Mouse (Mus musculus): ENCODE results near the gene Opn1mw. TPM values are rescaled to one million over a fixed set of nuclear protein-coding genes. Genes with fewer than 3 reads are reported as not detected.
"Not testable (repeated sequence)": the region's sequence is repeated elsewhere in the genome, so short reads cannot be mapped to it uniquely, and the experiment has no call there.

Gene Opn1mw
- polyA plus RNA-seq, 1 experiment from 2014 or later, result not detected

DNA sequence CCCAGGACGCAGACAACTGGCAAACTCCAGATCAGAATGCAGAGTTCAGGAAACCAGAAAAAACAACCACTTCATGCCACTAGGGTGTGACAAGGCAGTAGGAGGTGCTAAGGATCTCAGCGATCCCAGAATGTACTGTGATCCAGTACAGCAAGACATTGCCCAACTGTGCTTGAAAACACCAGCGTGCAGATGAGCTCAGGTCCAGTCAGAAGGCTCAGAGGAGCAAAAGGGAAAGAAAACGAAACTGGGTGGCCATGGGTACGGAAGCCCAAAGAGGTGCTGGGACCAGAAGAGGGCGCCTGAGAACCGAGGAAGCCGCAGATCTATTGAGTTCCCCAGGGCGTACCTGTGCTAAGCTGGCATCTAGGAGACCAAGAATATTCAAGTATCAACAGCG is 11.8 kb upstream of the Opn1mw start:
- 0 out of 2 replicates have a peak, but pooled peaks cover 4% of the 10 kb centered on the region for H3K27me3 ChIP-seq (replicated peaks; ENCODE audit: control insufficient read depth, insufficient read depth, low read length)
- H3K9ac ChIP-seq (ENCODE audit: low read depth, low read length), result peak overlapping the region; percentile 48; the same call in 1 of the 2 replicates
- WGBS, result 20% methylated on average over 10 of the region's 10 CpGs
- no peaks in the 10 kb centered on the region for H3K36me3 ChIP-seq (ENCODE audit: control insufficient read depth, insufficient read depth, low read length)
- peak overlapping the region; percentile 40; the same call in 1 of the 2 replicates for H3K4me2 ChIP-seq (ENCODE audit: low read depth, low read length)
- ATAC-seq, result peak; percentile 93
- peak overlapping the region; percentile 36 for H3K4me3 ChIP-seq (ENCODE audit: low read length)
- no peaks in the 10 kb centered on the region for H3K4me1 ChIP-seq (ENCODE audit: control insufficient read depth, insufficient read depth, low read length)
- H3K9me3 ChIP-seq (ENCODE audit: control insufficient read depth, low read length), result no peaks in the 10 kb centered on the region
- H3K27ac ChIP-seq (ENCODE audit: low read length), result no peak overlapping the region

DNA sequence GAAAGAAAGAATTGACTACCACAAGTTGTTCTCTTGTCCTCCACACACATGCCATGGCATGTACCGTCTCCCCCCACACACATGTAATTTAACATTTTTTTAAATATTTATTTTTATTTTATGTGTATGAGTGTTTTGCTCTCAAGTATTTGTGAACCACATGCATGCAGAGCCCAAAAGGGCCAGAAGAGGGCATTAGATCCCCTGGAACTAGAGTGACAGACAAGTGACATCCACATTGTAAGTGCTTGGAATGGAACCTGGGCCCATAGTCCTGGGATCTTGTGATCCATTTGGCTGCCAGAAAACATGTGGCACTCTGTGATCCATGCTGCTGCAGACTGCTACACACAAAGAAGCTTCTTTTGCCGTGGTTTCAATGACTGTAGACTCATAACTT is 2.3 kb upstream of the Opn1mw start:
- no peak for ATAC-seq
- no peak overlapping the region for H3K4me3 ChIP-seq (ENCODE audit: low read length)
- no peaks in the 10 kb centered on the region for H3K36me3 ChIP-seq (ENCODE audit: control insufficient read depth, insufficient read depth, low read length)
- no peak overlapping the region for H3K9ac ChIP-seq (ENCODE audit: low read depth, low read length)
- peaks cover 5% of the 10 kb centered on the region; the same call in 1 of the 2 replicates for H3K27me3 ChIP-seq (replicated peaks; ENCODE audit: control insufficient read depth, insufficient read depth, low read length)
- H3K27ac ChIP-seq (ENCODE audit: low read length), result no peak overlapping the region
- no peaks in the 10 kb centered on the region for H3K4me1 ChIP-seq (ENCODE audit: control insufficient read depth, insufficient read depth, low read length)
- no peak overlapping the region for H3K4me2 ChIP-seq (ENCODE audit: low read depth, low read length)
- 69% methylated on average over 2 of the region's 2 CpGs for WGBS
- H3K9me3 ChIP-seq (ENCODE audit: control insufficient read depth, low read length), result no peaks in the 10 kb centered on the region

DNA sequence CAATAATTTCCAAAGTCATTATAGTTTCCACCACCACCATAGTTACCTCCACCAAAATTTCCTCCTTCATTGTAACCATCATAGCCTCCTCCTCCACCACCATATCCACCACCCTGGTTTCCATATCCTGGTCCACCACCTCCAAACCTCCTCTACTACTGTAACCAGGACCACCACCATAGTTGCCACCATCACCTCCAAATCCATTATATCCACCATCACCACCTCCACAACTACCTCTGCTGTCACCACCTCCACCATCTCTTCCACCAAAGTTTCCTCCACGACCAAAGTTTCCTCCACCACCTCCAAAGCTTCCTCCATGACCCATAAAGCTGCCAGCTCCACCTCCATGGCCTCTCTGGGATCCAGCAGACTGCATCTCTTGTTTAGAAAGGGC is 8.0 kb downstream of the Opn1mw start, which contains the start of gene Mecp2:
Gene Mecp2, minus strand, starts transcription at position 101 of the 400 bp plus-strand sequence.
- H3K4me2 ChIP-seq (ENCODE audit: low read depth, low read length); H3K4me1 ChIP-seq (ENCODE audit: control insufficient read depth, insufficient read depth, low read length); H3K27ac ChIP-seq (ENCODE audit: low read length); H3K9me3 ChIP-seq (ENCODE audit: control insufficient read depth, low read length); H3K36me3 ChIP-seq (ENCODE audit: control insufficient read depth, insufficient read depth, low read length); H3K9ac ChIP-seq (ENCODE audit: low read depth, low read length); ATAC-seq; H3K27me3 ChIP-seq (replicated peaks; ENCODE audit: control insufficient read depth, insufficient read depth, low read length); H3K4me3 ChIP-seq (ENCODE audit: low read length): not testable (repeated sequence)
- 22% methylated on average over 1 of the region's 1 CpGs for WGBS

DNA sequence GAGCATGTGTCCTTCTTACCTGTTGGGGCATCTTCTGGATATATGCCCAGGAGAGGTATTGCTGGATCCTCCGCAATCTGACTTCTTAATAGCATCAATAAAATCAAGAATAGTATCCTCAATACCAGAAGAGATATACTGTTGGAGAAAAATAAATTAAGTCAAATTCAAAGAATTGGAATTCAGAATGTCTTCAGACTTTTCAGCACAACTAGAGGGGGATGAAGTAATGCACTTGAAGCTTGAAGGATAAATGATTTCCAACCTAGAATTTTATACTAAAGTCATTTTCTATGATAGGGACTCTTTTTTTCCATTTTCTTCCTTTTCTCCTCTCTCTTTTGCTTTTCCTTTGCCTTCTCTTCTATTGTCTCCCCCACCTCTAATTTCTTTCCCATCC is 40.5 kb downstream of the Opn1mw start, which contains the start of gene Tex28:
Gene Tex28, minus strand, starts transcription at position 101 of the 400 bp plus-strand sequence.
- Histone ChIP-seq H3K4me2 (ENCODE audit: low read depth, low read length) (no peak within 1 kb of the TSS), H3K36me3 (ENCODE audit: control insufficient read depth, insufficient read depth, low read length) (no peaks in the 10 kb centered on the region), H3K4me3 (ENCODE audit: low read length) (no peak within 1 kb of the TSS), H3K9ac (ENCODE audit: low read depth, low read length) (no peak within 1 kb of the TSS), H3K4me1 (ENCODE audit: control insufficient read depth, insufficient read depth, low read length) (no peaks in the 10 kb centered on the region), H3K27me3 (replicated peaks; ENCODE audit: control insufficient read depth, insufficient read depth, low read length) (no peaks in the 10 kb centered on the region), H3K9me3 (ENCODE audit: control insufficient read depth, low read length) (no peaks in the 10 kb centered on the region), H3K27ac (ENCODE audit: low read length) (no peak within 1 kb of the TSS)
- 91% methylated on average over 1 of the region's 1 CpGs for WGBS
- ATAC-seq, result no peak

DNA sequence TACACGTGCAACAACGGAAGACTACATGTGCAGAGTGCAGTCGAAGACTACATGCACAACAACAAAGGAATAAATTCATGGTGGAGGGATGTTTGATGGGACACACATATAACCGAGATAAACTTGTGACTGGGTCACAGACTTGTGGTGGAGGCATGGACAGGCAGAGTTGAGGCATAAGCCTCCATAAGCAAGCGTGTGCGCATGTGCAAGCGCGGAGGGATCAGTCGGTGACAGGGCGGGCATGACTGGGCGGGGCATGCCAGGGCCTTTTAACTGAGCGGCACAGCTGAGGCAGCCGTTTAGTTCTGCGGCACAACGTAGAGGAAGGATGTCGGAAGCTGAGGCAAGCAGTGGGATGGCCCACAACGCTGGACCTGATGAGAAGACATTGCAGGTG is 49.7 kb downstream of the Opn1mw start, which contains the start of gene Tktl1:
Gene Tktl1, plus strand, starts transcription at position 301 of the 400 bp plus-strand sequence.
- Histone ChIP-seq H3K27ac (ENCODE audit: low read length) (no peak within 1 kb of the TSS), H3K4me1 (ENCODE audit: control insufficient read depth, insufficient read depth, low read length) (no peaks in the 10 kb centered on the region), H3K4me3 (ENCODE audit: low read length) (no peak within 1 kb of the TSS), H3K9me3 (ENCODE audit: control insufficient read depth, low read length) (no peaks in the 10 kb centered on the region), H3K9ac (ENCODE audit: low read depth, low read length) (no peak within 1 kb of the TSS), H3K36me3 (ENCODE audit: control insufficient read depth, insufficient read depth, low read length) (no peaks in the 10 kb centered on the region), H3K27me3 (replicated peaks; ENCODE audit: control insufficient read depth, insufficient read depth, low read length) (no peaks in the 10 kb centered on the region), H3K4me2 (ENCODE audit: low read depth, low read length) (no peak within 1 kb of the TSS)
- WGBS, result 92% methylated on average over 17 of the region's 17 CpGs
- no peak for ATAC-seq

Other genes with a start within 250 kb of the Opn1mw start
- gene Avpr2, start 235.4 kb upstream of the Opn1mw start, polyA plus RNA-seq (2015; fragmentation: Nextera tagmentation; extraction: Ambion mirVana), result 0.06 and 0.17 TPM in 2 replicates
- 6.9 and 8.8 TPM in 2 replicates for gene L1cam, start 231.4 kb upstream of the Opn1mw start, polyA plus RNA-seq (2015; fragmentation: Nextera tagmentation; extraction: Ambion mirVana)
- 5.7 and 6.8 TPM in 2 replicates for gene Arhgap4, start 205.6 kb upstream of the Opn1mw start, polyA plus RNA-seq (2015; fragmentation: Nextera tagmentation; extraction: Ambion mirVana)
- gene Naa10, start 205.5 kb upstream of the Opn1mw start, polyA plus RNA-seq (2015; fragmentation: Nextera tagmentation; extraction: Ambion mirVana), result 170 and 184 TPM in 2 replicates
- 351 and 523 TPM in 2 replicates for gene Renbp, start 196.6 kb upstream of the Opn1mw start, polyA plus RNA-seq (2015; fragmentation: Nextera tagmentation; extraction: Ambion mirVana)
- gene Hcfc1, start 161.1 kb upstream of the Opn1mw start, polyA plus RNA-seq (2015; fragmentation: Nextera tagmentation; extraction: Ambion mirVana), result 33.8 and 34.2 TPM in 2 replicates
- 50.4 and 51.7 TPM in 2 replicates for gene Irak1, start 103.5 kb upstream of the Opn1mw start, polyA plus RNA-seq (2015; fragmentation: Nextera tagmentation; extraction: Ambion mirVana)
- 10.0 and 10.1 TPM in 2 replicates for gene Mecp2, start 7.9 kb downstream of the Opn1mw start, polyA plus RNA-seq (2015; fragmentation: Nextera tagmentation; extraction: Ambion mirVana)
- gene Tex28, start 40.4 kb downstream of the Opn1mw start, polyA plus RNA-seq (2015; fragmentation: Nextera tagmentation; extraction: Ambion mirVana), result not detected in 2 replicates
- 0.05 TPM in 1 of 2 replicates, not detected in the other for gene Tktl1, start 49.8 kb downstream of the Opn1mw start, polyA plus RNA-seq (2015; fragmentation: Nextera tagmentation; extraction: Ambion mirVana)
- gene Flna, start 122.4 kb downstream of the Opn1mw start, polyA plus RNA-seq (2015; fragmentation: Nextera tagmentation; extraction: Ambion mirVana), result 240 and 269 TPM in 2 replicates
- 18.3 and 22.5 TPM in 2 replicates for gene Emd, start 127.2 kb downstream of the Opn1mw start, polyA plus RNA-seq (2015; fragmentation: Nextera tagmentation; extraction: Ambion mirVana)
- gene Rpl10, start 143.3 kb downstream of the Opn1mw start, polyA plus RNA-seq (2015; fragmentation: Nextera tagmentation; extraction: Ambion mirVana), result 822 and 863 TPM in 2 replicates
- 85.3 and 91.1 TPM in 2 replicates for gene Taz, start 154.4 kb downstream of the Opn1mw start, polyA plus RNA-seq (2015; fragmentation: Nextera tagmentation; extraction: Ambion mirVana)
- gene Dnase1l1, start 154.9 kb downstream of the Opn1mw start, polyA plus RNA-seq (2015; fragmentation: Nextera tagmentation; extraction: Ambion mirVana), result 12.4 and 14.5 TPM in 2 replicates
- 142 and 144 TPM in 2 replicates for gene Atp6ap1, start 169.6 kb downstream of the Opn1mw start, polyA plus RNA-seq (2015; fragmentation: Nextera tagmentation; extraction: Ambion mirVana)
- gene Gdi1, start 177.5 kb downstream of the Opn1mw start, polyA plus RNA-seq (2015; fragmentation: Nextera tagmentation; extraction: Ambion mirVana), result 152 and 172 TPM in 2 replicates
- gene Fam50a, start 185.6 kb downstream of the Opn1mw start, polyA plus RNA-seq (2015; fragmentation: Nextera tagmentation; extraction: Ambion mirVana), result 67.5 and 69.8 TPM in 2 replicates
- gene Plxna3, start 201.6 kb downstream of the Opn1mw start, polyA plus RNA-seq (2015; fragmentation: Nextera tagmentation; extraction: Ambion mirVana), result 5.8 and 6.2 TPM in 2 replicates
- 81.3 and 84.4 TPM in 2 replicates for gene Lage3, start 226.2 kb downstream of the Opn1mw start, polyA plus RNA-seq (2015; fragmentation: Nextera tagmentation; extraction: Ambion mirVana)
- gene Ubl4a, start 245.8 kb downstream of the Opn1mw start, polyA plus RNA-seq (2015; fragmentation: Nextera tagmentation; extraction: Ambion mirVana), result 65.4 and 67.7 TPM in 2 replicates
- 16.9 and 17.6 TPM in 2 replicates for gene Slc10a3, start 245.9 kb downstream of the Opn1mw start, polyA plus RNA-seq (2015; fragmentation: Nextera tagmentation; extraction: Ambion mirVana)

Data from intestine, embryonic 16.5 days (tissue).